Mouse (Mus musculus) thymus, adult 2 months (tissue): Measurements from ENCODE around the gene Tmem252. TPM values are rescaled to one million over a fixed set of nuclear protein-coding genes. Genes with fewer than 3 reads are reported as not detected.

Source experiments
- DNase-seq: peaks from one replicate; pipeline ENCODE4 v3.0.0; 2021
- H3K27ac ChIP-seq: fragments of 200-500 bp; 2 replicates; pipeline ENCODE4 v1.5.1; 2012; ENCODE audit warnings: low read length, control low read depth; ENCODE audit not compliant: control insufficient read depth, insufficient read depth
- H3K27me3 ChIP-seq: fragments of 200-500 bp; 2 replicates; pipeline ENCODE4 v1.6.1; 2012; ENCODE audit warnings: mild to moderate bottlenecking, low read length, moderate library complexity, mixed read lengths; ENCODE audit not compliant: control insufficient read depth, insufficient read depth
- H3K36me3 ChIP-seq: fragments of 200-500 bp; 2 replicates; pipeline ENCODE4 v1.6.1; 2012; ENCODE audit warnings: mild to moderate bottlenecking, low read length, moderate library complexity; ENCODE audit not compliant: control insufficient read depth, insufficient read depth
- H3K4me1 ChIP-seq: fragments of 200-500 bp; replicated peaks from 2 replicates; pipeline ENCODE4 v1.6.1; 2012; ENCODE audit warnings: low read length; ENCODE audit not compliant: control insufficient read depth, insufficient read depth
- H3K4me3 ChIP-seq: fragments of 200-500 bp; 2 replicates; pipeline ENCODE4 v1.5.1; 2012; ENCODE audit warnings: mild to moderate bottlenecking, low read length, control low read depth, moderate library complexity; ENCODE audit not compliant: control insufficient read depth, insufficient read depth
- CTCF ChIP-seq: fragments of 200-500 bp; IDR thresholded peaks from 2 replicates; pipeline ENCODE4 v1.5.1; 2012; ENCODE audit warnings: mild to moderate bottlenecking, control low read depth, low read length, moderate library complexity, borderline replicate concordance; ENCODE audit not compliant: control insufficient read depth, poor library complexity, insufficient read depth; ENCODE audit errors: extremely low read depth
- POLR2A ChIP-seq: fragments of 200-500 bp; IDR thresholded peaks from 2 replicates; pipeline ENCODE4 v1.6.1; 2012; ENCODE audit warnings: mild to moderate bottlenecking, low read length, control low read depth, moderate library complexity; ENCODE audit not compliant: control insufficient read depth, poor library complexity, insufficient read depth; ENCODE audit errors: extremely low read depth
- WGBS: fragments of 180-500 bp; shearing (Covaris S2); methylation state at CpG from one replicate; pipeline ENCODE4 v1.1.7; 2018; 5-methylcytosine and 5-hydroxymethylcytosine counted together
- polyA plus RNA-seq: library from polyadenylated mRNA; depleted of rRNA; stranded (reverse); fragments of >200 nt; gene quantifications from 2 replicates; pipeline ENCODE4 v1.2.3, GENCODE M21; 2012

Tmem252 gene
- polyA plus RNA-seq, 1 experiment, result 0.31 TPM

DNA sequence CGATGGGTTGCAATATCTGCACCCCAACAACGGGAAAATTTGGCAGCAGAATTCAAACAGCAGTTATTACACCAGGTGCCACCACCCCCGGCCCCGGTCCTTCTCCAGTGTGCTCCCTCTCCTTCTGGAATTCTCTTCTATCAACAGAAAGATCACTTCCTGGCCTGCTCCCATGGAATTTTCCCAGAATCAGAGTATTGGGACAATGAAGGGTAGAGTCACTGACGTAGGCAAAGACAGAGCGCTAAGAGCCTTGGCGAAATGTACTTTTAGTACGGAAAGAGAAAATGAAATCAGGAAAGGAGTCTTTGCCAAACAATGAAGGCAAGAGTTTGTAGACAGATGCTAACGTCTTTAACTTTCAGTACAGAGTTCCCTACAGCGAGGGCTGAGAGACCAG, 477 bp upstream of the Tmem252 start:
- 94% methylated on average over 10 of the region's 10 CpGs for WGBS
- Histone ChIP-seq H3K27ac (no peak overlapping the region), H3K4me3 (no peak overlapping the region)

DNA sequence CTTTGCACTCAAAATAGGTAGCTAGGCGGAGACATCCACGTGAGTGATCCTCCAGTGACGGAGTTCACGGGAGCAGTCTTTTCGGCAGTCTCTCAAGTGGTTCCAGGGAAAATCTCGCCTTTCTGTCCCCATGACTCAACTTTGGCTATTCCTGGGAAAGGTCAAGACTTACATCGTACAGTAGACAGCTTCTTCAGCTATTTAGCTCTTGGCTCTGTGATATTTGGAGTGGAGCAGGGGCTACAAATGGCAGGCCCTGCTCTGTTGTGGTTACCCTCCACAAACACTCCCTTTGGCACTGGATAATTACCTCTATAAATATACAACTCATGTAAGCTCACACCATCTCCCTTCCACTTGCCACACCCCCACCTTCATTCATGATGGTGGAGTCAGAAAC, 2.6 kb downstream of the Tmem252 start:
- no peaks in the 10 kb centered on the region for H3K36me3 ChIP-seq
- no peak overlapping the region for H3K27ac ChIP-seq
- no peak for DNase-seq
- no peak overlapping the region for H3K4me3 ChIP-seq
- 91% methylated on average over 7 of the region's 7 CpGs for WGBS
- no peak for TF ChIP-seq POLR2A
- no peak for TF ChIP-seq CTCF
- H3K27me3 ChIP-seq, result no peaks in the 10 kb centered on the region
- peaks cover 3% of the 10 kb centered on the region for H3K4me1 ChIP-seq

More for the DNA sequence above, 477 bp upstream of the Tmem252 start:
- no peaks in the 10 kb centered on the region for H3K36me3 ChIP-seq
- no peak for DNase-seq
- TF ChIP-seq POLR2A, result no peak
- TF ChIP-seq CTCF, result no peak
- H3K4me1 ChIP-seq, result peaks cover 3% of the 10 kb centered on the region
- H3K27me3 ChIP-seq, result no peaks in the 10 kb centered on the region

DNA sequence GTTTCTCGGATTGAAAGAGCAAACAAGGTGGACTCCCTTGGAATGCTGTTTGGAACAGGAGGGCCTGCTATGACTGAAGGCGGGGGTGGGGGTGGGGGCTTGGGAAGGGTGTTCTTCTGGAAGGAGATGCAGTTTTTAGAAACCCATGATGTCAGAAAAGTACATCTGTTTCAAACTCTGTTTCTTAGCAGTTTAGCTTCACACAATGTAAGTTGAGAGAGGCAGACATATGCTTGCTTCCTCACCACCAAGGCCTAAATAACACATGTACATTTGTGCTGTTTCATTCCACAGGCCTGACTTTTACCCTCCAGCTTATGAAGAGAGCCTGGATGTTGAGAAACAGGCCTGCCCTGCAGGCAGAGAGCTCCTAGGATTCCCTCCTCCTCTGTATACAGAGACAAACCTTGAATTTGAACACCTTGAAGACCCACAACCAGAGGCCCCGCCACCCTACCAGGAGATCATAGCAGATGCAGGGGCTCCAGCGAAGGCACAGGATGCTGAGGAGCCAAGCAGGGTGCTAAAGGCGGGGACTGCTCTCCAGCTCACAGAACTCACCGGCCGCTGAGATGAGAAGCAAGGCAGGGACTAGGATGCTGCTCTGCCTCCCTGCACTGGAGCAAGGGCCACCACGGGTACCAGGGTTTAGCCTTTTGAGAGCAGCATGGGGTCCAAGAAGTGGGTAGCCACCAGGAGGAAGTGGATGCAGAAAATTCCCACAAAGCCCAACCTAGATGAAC, 3.6 kb downstream of the Tmem252 start:
- DNase-seq, result no peak
- no peak overlapping the region for H3K27ac ChIP-seq
- TF ChIP-seq CTCF (no peak), POLR2A (no peak)
- no peak overlapping the region for H3K4me3 ChIP-seq
- H3K36me3 ChIP-seq, result no peaks in the 10 kb centered on the region
- no peaks in the 10 kb centered on the region for H3K4me1 ChIP-seq
- 92% methylated on average over 8 of the region's 8 CpGs for WGBS
- no peaks in the 10 kb centered on the region for H3K27me3 ChIP-seq

DNA sequence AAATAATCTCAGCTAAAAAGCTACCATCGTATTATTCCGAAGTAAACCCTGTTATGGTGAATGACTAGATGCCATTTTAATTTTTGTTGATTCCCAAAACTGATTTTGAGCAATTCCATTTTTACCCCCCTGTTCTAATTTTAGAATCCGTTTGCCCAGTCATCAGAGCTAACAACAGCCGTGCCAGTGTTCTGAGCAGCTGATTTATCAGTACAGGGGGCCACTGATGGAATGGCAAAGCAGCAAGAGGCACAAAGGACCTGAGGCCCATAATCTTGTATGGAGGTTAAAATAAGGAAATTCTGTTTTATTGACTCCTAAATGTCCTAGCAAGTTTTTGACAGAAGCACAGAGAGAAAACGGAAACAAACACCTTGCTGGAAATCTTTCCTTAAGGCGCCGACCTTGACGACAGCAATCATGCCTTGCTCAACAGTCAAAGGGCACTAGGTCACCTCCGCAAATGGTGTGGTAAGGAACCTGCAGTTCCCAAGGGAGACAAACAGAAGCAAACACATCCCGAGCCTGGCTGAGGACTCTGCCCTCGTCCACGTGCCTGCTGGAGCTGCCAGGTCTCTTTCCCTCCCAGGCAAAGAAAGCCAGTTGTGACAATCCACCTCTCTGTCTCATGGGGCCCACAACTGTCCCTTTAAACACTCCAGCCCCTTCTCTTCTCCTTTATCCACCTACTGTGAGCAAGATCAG, 9.4 kb downstream of the Tmem252 start:
- H3K27ac ChIP-seq, result no peak overlapping the region
- 91% methylated on average over 12 of the region's 12 CpGs for WGBS
- TF ChIP-seq POLR2A, result no peak
- no peak for TF ChIP-seq CTCF
- H3K4me1 ChIP-seq, result no peaks in the 10 kb centered on the region; the same call in 1 of the 2 replicates
- H3K36me3 ChIP-seq, result no peaks in the 10 kb centered on the region
- no peak for DNase-seq
- H3K4me3 ChIP-seq, result no peak overlapping the region
- H3K27me3 ChIP-seq, result no peaks in the 10 kb centered on the region

DNA sequence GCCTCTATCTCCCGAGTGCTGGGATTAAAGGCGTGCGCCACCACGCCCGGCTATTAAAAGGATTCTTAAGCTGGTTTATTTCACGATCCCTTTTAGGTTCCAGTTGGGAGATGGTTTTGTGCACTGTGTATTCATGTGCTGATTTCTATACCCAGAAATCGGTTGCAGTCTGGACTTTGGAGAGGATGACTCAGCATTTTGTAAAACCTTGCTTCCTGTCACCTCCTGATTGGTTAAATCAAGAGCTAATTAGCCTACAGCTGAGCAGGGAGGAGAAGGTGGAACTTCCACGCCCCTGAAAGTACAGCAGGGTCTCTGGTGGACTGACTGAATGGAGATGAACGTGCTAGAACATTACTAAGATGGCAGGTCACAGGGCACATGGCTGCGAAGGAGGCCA, 12.6 kb downstream of the Tmem252 start:
- no peak overlapping the region for H3K4me3 ChIP-seq
- DNase-seq, result no peak
- whole genome bisulfite sequencing, result 81% methylated on average over 10 of the region's 10 CpGs

DNA sequence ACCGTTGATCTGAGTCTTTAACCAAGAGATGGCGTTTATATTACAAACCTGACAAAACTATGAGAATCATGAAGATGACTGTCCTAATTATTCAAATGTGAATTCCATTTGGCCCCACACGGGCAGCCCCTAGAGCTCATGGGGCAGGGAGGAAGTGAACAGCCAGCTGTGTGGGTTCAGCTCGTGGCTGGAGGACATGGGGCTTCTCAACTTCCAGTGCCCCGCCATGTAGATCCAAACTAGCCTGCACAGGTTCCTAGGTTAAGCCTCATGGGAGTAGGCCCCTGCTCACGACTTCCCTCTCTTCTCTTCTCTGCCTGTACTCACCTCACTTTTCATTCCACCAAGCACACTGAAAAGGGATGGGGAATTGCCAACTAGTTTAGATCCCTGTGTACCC, 14.5 kb downstream of the Tmem252 start:
- Histone ChIP-seq H3K4me3 (no peak overlapping the region), H3K36me3 (no peaks in the 10 kb centered on the region), H3K4me1 (no peaks in the 10 kb centered on the region; the same call in 1 of the 2 replicates), H3K27ac (no peak overlapping the region), H3K27me3 (no peaks in the 10 kb centered on the region)
- DNase-seq, result no peak
- TF ChIP-seq POLR2A, result no peak
- TF ChIP-seq CTCF, result no peak
- WGBS, result 71% methylated on average over 6 of the region's 6 CpGs

More for the DNA sequence above, 12.6 kb downstream of the Tmem252 start:
- TF ChIP-seq POLR2A (no peak), CTCF (no peak)
- no peaks in the 10 kb centered on the region; the same call in 1 of the 2 replicates for H3K4me1 ChIP-seq
- no peaks in the 10 kb centered on the region for H3K27me3 ChIP-seq
- H3K36me3 ChIP-seq, result no peaks in the 10 kb centered on the region
- no peak overlapping the region for H3K27ac ChIP-seq
